In the genomic region with DNA sequence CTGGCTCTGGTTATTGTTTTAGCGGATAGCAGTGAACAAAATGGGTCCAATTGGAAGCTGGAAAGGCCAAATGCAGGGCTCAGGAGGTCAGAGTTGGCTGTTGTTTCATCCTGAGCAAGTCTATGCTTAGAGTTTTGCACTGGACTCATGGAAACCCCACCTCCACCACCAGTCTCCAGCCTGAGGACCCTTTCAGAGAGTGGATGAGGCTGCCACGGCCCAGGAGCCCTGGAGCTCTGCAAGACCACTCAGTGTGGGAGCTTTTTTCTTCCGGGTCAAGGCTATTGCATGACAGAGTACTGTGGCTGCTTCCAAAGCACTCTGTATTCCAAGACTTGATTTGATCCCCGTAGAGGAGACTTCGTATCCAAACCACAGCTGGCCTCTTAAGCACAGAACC, we compare ENCODE assay signal across 16 mouse cellular contexts.
DNase-seq lines count a peak whose midpoint lies in the region; ATAC-seq and TF ChIP-seq lines count a peak whose summit lies in the region.
"Had no signal": no experiment of that assay in that cellular context is flagged by ENCODE, and none has a peak within 500 bp of the region (broad histone marks: within the 10 kb centered on the region; RNA-seq: fewer than 3 reads in every experiment).

No protein-coding gene starts in this region.

- 52% methylated on average over 5 of the region's 5 CpGs for WGBS in forebrain, embryonic 12.5 days
- 45% methylated on average over 5 of the region's 5 CpGs for WGBS in hindbrain, embryonic 13.5 days
- 45% methylated on average over 5 of the region's 5 CpGs for WGBS in midbrain, embryonic 13.5 days

- H3K27ac ChIP-seq in forebrain, embryonic 12.5 days, result peak overlapping the region; percentile 83
- H3K27ac ChIP-seq in hindbrain, embryonic 13.5 days, result peak overlapping the region; percentile 73
- H3K27ac ChIP-seq in midbrain, embryonic 13.5 days, result peak overlapping the region; percentile 76
- H3K27ac ChIP-seq: embryonic facial prominence, embryonic 13.5 days; gastrocnemius, adult 2 months; heart, adult 2 months; liver, embryonic 14.5 days had no signal

- H3K4me1 ChIP-seq in forebrain, embryonic 12.5 days, result peaks cover 32% of the 10 kb centered on the region
- H3K4me1 ChIP-seq in hindbrain, embryonic 13.5 days (replicated peaks), result peaks cover 22% of the 10 kb centered on the region
- H3K4me1 ChIP-seq in midbrain, embryonic 13.5 days (replicated peaks), result peaks cover 25% of the 10 kb centered on the region

- peak; percentile 17 for DNase-seq in brain, embryonic 14.5 days (ENCODE audit: low read depth)
- no peak for DNase-seq in cerebellum, adult 9-10 months
- DNase-seq in adrenal gland, postnatal 36 days, result no peak
- no peak for DNase-seq in right cerebral cortex, adult 18-20 months
- DNase-seq in layer of hippocampus, postnatal 36 days, result no peak
- DNase-seq: cerebellum, adult 11 months; gastrocnemius, adult 2 months; heart, adult 2 months; kidney, postnatal 14 days had no signal

- H3K9me3 ChIP-seq in forebrain, embryonic 12.5 days, result no peaks in the 10 kb centered on the region; the same call in 1 of the 2 replicates
- H3K9me3 ChIP-seq in hindbrain, embryonic 13.5 days, result peaks cover 7% of the 10 kb centered on the region; the same call in 1 of the 2 replicates
- peaks cover 10% of the 10 kb centered on the region for H3K9me3 ChIP-seq in midbrain, embryonic 13.5 days

- peak overlapping the region; percentile 36 for H3K4me2 ChIP-seq in forebrain, embryonic 12.5 days
- peak overlapping the region; percentile 23; the same call in 1 of the 2 replicates for H3K4me2 ChIP-seq in hindbrain, embryonic 13.5 days
- H3K4me2 ChIP-seq in midbrain, embryonic 13.5 days (replicated peaks), result peak overlapping the region; percentile 31
- H3K4me2 ChIP-seq: embryonic facial prominence, embryonic 13.5 days had no signal

- TF ChIP-seq CTCF in brain, embryonic 14.5 days (IDR thresholded peaks at IDR 0.05; ENCODE audit: borderline replicate concordance, extremely low read depth, insufficient read depth, insufficient read length), result no peak

- peak; percentile 33; the same call in 1 of the 2 replicates for ATAC-seq in forebrain, embryonic 12.5 days (ENCODE audit: low FRiP score)
- peak; percentile 49 for ATAC-seq in hindbrain, embryonic 13.5 days (ENCODE audit: low FRiP score)
- peak; percentile 63 for ATAC-seq in midbrain, embryonic 13.5 days
- ATAC-seq: intestine, postnatal 0 days; lung, postnatal 0 days had no signal

- no peak overlapping the region for H3K4me3 ChIP-seq in forebrain, embryonic 12.5 days (replicated peaks)
- no peak overlapping the region for H3K4me3 ChIP-seq in hindbrain, embryonic 13.5 days
- H3K4me3 ChIP-seq in midbrain, embryonic 13.5 days (replicated peaks), result no peak overlapping the region
- H3K4me3 ChIP-seq: embryonic facial prominence, embryonic 13.5 days; gastrocnemius, adult 2 months; heart, adult 2 months had no signal

- H3K9ac ChIP-seq in forebrain, embryonic 12.5 days, result peak overlapping the region; percentile 17; the same call in 1 of the 2 replicates
- H3K9ac ChIP-seq in hindbrain, embryonic 13.5 days, result 0 out of 2 replicates have a peak overlapping the region, but pooled peaks have one; percentile 19
- H3K9ac ChIP-seq in midbrain, embryonic 13.5 days (replicated peaks), result no peak overlapping the region
- H3K9ac ChIP-seq: liver, embryonic 14.5 days had no signal

- H3K27me3 ChIP-seq in forebrain, embryonic 12.5 days, result no peaks in the 10 kb centered on the region
- H3K27me3 ChIP-seq in hindbrain, embryonic 13.5 days, result peaks cover 4% of the 10 kb centered on the region; the same call in 1 of the 2 replicates
- H3K27me3 ChIP-seq in midbrain, embryonic 13.5 days, result no peaks in the 10 kb centered on the region
- H3K27me3 ChIP-seq: embryonic facial prominence, embryonic 13.5 days had no signal

- H3K36me3 ChIP-seq in forebrain, embryonic 12.5 days (replicated peaks), result no peaks in the 10 kb centered on the region
- no peaks in the 10 kb centered on the region for H3K36me3 ChIP-seq in hindbrain, embryonic 13.5 days
- no peaks in the 10 kb centered on the region for H3K36me3 ChIP-seq in midbrain, embryonic 13.5 days
- H3K36me3 ChIP-seq: embryonic facial prominence, embryonic 13.5 days had no signal

- TF ChIP-seq POLR2A in brain, embryonic 14.5 days (IDR thresholded peaks at IDR 0.05; ENCODE audit: borderline replicate concordance, extremely low read depth, insufficient read depth, insufficient read length, poor library complexity, severe bottlenecking), result no peak
